Mouse (Mus musculus) layer of hippocampus, adult 18-20 months (tissue): ENCODE results near the gene Slc29a1. TPM values are rescaled to one million over a fixed set of nuclear protein-coding genes. Genes with fewer than 3 reads are reported as not detected.
A peak's percentile ranks its signal among the peaks of the same experiment; 100 is the strongest.

Experiments
- DNase-seq, 2 experiments: peaks; one replicate each; pipeline ENCODE4 v3.0.0; 2022; ENCODE audit warnings: low spot score in 2 of 2
- total RNA-seq, 2 experiments: library from RNA; stranded (reverse); gene quantifications; 2 replicates each; pipeline ENCODE4 v1.2.3; 2021

Gene Slc29a1
- total RNA-seq, 2 experiments from 2014 or later = 16.4 to 20.4 TPM

DNA sequence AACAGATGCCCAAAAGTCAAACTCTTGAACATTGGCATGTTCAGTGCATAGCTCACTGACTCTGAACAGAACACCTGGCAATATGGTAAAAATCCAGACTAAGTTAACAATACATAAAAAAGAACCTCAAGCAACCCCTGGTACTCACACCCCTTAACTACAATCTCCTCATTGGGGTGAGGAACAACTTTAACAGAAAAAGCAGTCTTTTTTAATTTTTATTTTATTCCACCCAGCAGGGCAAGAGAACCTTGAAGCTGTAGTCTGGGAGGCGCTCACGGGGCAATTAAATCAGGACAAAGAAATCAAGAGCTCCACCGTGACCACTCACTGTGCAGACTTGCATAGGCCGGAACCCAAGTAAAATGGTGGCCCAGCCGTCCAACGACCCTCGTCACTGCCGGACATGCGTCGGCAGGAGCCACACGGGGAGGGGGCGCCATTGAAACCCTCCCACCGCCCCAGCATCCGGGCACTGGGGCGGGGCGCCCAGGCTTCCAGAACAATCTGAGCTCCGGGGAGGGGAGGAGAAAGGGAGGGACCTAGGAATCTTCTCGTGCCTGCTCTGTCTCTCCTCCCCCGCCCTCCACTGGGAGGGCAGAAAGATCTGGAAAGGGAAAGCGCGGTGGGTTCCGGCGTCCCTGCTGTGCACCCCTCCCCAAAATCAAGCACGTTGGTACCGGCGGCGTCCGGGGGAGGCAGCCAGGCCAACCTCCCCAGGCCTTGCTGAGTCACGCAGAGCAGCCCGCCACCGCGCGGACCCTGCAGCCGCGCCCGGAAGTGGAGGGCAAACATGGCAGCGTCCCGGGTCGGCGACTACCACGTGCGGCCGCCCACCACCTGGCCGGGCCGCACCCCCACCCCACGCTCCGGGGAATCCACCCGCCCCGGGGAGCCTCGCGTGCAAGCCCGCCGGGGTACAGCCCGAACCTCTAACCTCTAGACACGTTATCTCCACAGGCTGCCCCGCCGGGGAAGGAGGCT is 27.0 kb downstream of the Slc29a1 start:
- peak; percentile 77 to 79 for DNase-seq

- no peak for DNase-seq
Observed at GRCm38 (mm10) chr17:45569999-45570398, 29.4 kb downstream of the Slc29a1 start.

GRCm38 (mm10) chr17:45568990-45569389 is 30.4 kb downstream of the Slc29a1 start:
- no peak for DNase-seq

DNA sequence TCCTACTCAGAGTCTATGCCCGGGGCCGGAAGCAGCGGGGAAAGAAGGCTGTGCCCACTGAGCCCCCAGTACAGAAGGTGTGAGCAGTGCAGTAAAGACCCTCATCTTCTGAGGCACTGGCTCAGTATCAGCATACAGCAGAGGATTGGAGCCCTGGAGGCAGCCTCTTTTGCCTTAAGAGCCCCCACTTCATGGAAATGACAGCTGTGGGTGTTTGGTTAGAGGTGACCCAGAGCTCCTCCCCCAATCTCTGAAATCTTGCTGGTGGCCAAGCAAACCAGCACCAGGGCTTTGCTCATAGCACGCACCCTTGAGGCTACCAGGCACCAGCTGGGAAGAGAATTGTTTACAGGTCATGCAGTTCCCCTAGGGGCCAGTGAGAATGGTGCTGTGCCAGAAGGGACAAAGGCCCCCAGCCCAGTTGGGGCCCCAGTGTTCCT is 32.2 kb downstream of the Slc29a1 start:
- DNase-seq = no peak

DNA sequence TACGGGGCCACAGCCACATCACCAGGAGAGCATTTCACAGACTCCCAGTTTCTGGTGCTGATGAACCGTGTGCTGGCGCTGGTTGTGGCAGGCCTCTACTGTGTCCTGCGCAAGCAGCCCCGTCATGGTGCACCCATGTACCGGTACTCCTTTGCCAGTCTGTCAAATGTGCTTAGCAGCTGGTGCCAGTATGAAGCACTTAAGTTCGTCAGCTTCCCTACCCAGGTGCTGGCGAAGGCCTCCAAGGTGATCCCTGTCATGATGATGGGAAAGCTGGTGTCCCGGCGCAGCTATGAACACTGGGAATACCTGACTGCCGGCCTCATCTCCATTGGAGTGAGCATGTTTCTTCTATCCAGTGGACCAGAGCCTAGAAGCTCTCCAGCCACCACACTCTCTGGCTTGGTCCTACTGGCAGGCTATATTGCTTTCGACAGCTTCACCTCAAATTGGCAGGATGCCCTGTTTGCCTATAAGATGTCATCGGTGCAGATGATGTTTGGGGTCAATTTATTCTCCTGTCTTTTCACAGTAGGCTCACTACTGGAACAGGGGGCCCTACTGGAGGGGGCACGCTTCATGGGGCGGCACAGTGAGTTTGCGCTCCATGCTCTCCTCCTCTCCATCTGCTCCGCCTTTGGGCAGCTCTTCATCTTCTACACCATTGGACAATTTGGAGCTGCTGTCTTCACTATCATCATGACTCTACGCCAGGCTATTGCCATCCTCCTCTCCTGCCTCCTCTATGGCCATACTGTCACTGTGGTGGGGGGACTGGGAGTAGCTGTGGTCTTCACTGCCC is 32.8 kb downstream of the Slc29a1 start:
- peak in 1 of 2 experiments; percentile 65 for DNase-seq

DNA sequence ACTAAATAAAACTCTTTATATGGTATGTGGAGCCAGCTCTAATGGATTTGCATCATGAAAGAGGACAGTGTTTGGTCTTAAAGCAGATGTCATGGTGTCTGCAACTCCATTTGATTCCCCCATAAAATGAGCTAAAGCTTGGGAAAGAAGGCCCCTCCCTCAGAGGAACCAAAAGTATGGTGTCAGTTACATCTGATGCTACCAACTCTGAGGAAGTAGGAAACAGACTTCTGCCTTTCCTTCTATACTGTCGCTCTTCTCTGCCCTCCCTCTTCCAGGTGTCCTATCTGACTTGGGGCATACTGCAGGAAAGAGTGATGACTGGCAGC is 33.4 kb downstream of the Slc29a1 start:
- no peak for DNase-seq

- no peak for DNase-seq
Observed at GRCm38 (mm10) chr17:45565103-45565502, 34.3 kb downstream of the Slc29a1 start.

DNA sequence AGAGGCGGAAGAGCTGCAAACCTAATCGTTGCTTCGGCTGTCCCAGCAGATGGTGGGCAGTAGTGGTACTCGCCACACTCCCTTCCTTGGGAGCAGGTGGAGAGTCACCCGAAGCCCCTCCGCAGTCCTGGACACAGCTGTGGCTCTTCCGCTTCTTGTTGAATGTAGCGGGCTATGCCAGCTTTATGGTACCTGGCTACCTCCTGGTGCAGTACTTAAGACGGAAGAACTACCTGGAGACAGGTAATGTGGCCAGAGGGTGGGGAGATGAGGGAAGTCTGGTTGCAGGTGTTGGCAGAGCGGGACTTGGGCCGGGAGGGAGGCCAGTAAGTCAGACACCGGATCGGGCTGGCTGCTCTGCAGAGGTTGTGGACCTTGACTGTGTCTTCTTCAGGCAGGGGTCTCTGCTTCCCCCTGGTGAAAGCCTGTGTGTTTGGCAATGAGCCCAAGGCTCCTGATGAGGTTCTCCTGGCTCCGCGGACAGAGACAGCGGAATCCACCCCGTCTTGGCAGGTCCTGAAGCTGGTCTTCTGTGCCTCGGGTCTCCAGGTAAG is 34.8 kb downstream of the Slc29a1 start:
- DNase-seq = no peak

- peak; percentile 92 to 94 for DNase-seq
Observed at GRCm38 (mm10) chr17:45563655-45564530, 35.5 kb downstream of the Slc29a1 start, which contains the start of gene Slc35b2. TSS of gene Slc35b2 (plus strand) at chr17:45563874.

DNA sequence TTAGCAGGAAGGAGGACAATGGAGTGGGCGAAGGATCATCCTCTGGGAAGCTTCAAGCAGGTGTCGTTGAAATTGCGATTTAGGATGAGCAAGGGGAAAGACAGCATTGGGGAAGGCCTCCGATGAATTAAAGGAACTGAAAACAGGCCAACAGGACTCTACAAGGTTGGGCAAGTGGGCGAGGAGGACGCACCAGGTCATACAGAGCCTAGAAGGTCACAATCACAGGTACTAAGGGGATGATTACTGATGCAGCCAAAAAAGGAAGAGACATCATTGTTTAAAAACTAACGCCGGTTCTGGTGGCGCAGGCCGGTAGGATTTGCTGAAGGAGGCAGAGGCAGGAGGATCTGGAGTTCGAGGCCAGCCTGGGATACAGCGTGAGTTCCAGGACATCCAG is 36.2 kb downstream of the Slc29a1 start:
- no peak for DNase-seq

DNA sequence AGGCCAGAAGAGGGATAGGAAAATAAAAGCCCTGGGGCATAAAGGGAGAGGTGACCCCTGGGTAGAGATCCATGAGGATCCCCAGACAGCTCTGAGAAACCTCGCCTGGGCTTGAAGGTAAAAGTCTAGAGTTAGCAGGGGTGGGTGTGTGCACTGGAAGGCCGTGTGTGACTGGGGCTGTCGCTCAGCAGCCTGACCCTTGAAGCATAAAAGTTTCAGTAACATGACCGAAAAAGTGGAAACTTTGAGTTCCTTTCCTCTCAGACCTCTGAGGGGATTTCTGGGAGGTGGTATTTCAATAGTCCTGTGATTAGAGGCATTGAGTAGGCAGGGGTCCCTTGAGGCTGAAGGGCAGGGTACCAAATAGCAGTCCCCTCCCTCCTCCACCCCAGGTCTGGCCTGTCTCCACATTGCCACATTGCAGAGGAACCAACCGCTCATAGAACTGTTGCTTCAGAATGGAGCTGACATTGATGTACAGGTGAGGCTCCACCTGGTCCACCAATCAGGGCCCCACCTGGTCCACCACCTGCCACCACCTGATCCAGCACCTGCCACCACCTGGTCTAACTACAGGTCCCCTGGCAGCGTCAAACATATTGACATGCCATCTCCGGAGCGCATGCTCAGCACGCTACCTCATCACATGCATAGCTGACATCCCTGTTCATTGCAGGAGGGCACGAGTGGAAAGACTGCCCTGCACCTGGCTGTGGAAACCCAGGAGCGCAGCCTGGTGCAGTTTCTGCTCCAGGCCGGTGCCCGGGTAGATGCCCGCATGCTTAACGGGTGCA is 39.5 kb downstream of the Slc29a1 start:
- no peak for DNase-seq

DNA sequence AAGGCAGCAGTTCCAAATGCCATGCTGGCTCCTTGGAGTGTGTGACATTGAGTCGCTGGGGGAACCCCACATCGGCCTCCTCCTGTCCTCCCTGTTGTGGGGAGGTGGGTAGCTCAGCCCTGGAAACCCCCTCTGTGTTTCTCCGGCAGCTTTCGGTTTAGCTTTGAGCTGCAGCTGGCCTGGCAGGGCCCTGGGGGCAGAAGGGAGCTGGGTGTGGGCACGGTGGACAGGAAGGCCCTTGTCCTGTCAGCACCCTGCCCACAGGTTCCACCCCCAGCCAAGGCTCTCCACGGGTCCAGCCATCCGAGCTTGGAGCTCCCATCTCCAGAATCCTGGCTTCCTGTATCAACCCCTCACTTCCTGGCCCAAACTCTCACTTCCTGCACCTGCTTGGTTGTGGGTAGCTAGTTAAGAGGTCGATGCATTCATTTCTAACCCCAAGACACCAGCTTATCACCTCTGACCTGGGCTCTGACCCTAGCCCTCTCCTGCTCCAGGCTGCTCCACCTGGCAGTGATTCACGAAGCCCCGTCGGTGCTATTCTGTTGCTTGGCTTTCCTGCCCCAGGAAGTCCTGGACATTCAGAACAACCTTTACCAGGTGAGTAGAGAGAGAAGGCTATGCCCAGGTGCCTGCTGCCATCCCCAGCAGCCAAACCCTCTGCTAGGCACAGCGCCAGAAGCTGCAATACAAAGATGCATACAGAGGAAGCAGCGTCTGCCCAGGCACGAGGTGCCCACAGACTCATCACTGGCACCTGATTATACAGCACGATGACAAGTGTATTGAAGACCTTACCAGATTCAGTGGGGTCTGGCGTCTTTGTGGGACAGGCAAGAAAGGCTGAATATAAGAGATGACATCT is 41.2 kb downstream of the Slc29a1 start:
- no peak for DNase-seq

DNA sequence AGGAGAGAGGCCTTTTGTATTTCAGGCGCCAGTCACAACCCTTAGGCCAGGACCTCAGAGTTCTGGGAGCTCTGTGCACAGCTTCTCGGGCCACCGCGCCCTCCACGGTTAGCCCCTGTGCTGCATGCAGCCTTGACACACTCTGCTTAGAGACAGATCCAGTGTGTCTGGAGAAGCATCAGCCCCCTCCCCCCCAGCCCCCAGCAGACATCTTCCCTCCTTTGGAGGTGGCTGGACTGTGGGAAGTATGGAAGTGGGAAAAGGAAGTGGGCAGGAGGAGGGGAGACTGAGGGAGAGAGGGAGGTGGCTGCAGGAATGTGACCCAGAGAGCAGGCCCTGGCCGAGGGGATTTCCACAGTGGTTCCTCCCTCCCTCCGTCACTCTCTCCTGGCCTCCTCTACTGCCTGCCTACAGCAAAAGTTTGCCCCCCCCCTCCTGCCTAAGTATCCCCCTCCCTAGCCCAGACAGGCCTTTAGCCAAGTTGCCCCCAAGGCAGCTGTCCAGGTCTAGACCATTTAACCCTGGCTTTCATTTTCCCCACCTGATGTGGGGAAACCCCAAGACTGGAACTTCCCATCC is 42.1 kb downstream of the Slc29a1 start:
- no peak for DNase-seq

GRCm38 (mm10) chr17:45556514-45557245 is 42.7 kb downstream of the Slc29a1 start:
- no peak for DNase-seq

GRCm38 (mm10) chr17:45556107-45556489 is 43.3 kb downstream of the Slc29a1 start:
- DNase-seq = no peak

DNA sequence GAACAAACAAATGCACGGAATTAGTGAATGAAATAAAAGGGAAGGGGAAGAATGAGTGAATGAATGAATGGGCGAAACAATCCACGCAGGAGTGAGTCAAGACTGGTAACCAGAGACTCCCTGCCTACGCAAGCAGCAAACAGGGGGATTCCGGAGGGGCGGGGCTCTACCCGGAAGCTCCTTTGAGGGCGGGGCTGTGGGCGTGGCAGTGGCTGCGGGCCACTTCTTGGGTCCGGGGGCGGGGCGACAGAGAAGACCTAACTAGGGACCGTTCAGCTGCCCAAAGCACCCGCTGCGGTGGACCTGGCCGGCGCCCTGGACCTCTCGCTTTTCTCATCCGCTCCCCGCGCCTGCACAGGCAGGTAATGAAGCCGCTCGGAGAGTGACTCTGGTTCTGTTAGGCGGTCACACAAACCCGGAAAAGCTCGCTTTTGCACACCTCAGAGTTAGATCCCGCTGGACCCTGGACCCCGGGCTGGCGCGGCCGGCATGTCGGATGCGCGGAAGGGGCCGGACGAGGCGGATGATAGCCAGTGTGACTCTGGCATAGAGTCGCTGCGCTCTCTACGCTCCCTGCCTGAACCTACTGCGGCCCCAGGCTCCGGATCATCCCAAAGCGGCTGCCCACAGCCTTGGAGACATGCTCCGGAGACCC is 43.8 kb downstream of the Slc29a1 start, which contains the start of gene Nfkbie:
Gene Nfkbie (plus strand): TSS at position 252 of the 655 bp plus-strand sequence.
- peak; percentile 82 to 89 for DNase-seq

GRCm38 (mm10) chr17:45554420-45554819 is 45.0 kb downstream of the Slc29a1 start:
- DNase-seq = no peak
